Mouse (Mus musculus) kidney, adult 2 months (tissue): Measurements from ENCODE around the gene Aldh18a1.

Source experiments
- CTCF ChIP-seq: fragments of 200-500 bp; conservative IDR thresholded peaks from 2 replicates; pipeline ENCODE4 v1.5.1; 2011; ENCODE audit warnings: low read depth, mild to moderate bottlenecking, control low read depth, low read length, moderate library complexity, mixed read lengths; ENCODE audit not compliant: insufficient read depth, insufficient read length
- POLR2A ChIP-seq: fragments of 200-500 bp; IDR thresholded peaks from one replicate; pipeline ENCODE4 v1.6.1; 2011; ENCODE audit warnings: low read depth, low read length, control low read depth

GRCm38 (mm10) chr19:40607676-40608075 lies 19.4 kb upstream of the Aldh18a1 start:
- TF ChIP-seq CTCF (no peak), POLR2A (no peak)
